Mouse (Mus musculus): ENCODE results near the gene Ift122. TPM values are rescaled to one million over a fixed set of nuclear protein-coding genes. Genes with fewer than 3 reads are reported as not detected.
A peak's percentile ranks its signal among the peaks of the same experiment; 100 is the strongest.

The Ift122 gene
- polyA plus RNA-seq, 1 experiment from 2014 or later = 11.0 TPM

- no peak for DNase-seq (ENCODE audit: low spot score)
Measured at GRCm38 (mm10) chr6:115890601-115891000, 37.3 kb downstream of the Ift122 start.

- DNase-seq (ENCODE audit: low spot score) = no peak
Measured at GRCm38 (mm10) chr6:115891061-115891460, 37.8 kb downstream of the Ift122 start.

GRCm38 (mm10) chr6:115891497-115892061 is 38.3 kb downstream of the Ift122 start:
- no peak for DNase-seq (ENCODE audit: low spot score)

GRCm38 (mm10) chr6:115892363-115892762 is 39.1 kb downstream of the Ift122 start:
- no peak for DNase-seq (ENCODE audit: low spot score)

- DNase-seq (ENCODE audit: low spot score) = no peak
Measured at GRCm38 (mm10) chr6:115896346-115896745, 43.1 kb downstream of the Ift122 start.

- DNase-seq (ENCODE audit: low spot score) = no peak
Measured at GRCm38 (mm10) chr6:115897117-115897516, 43.8 kb downstream of the Ift122 start.

GRCm38 (mm10) chr6:115897926-115898520 is 44.8 kb downstream of the Ift122 start:
- no peak for DNase-seq (ENCODE audit: low spot score)

GRCm38 (mm10) chr6:115901062-115901461 is 47.8 kb downstream of the Ift122 start:
- DNase-seq (ENCODE audit: low spot score) = peak; percentile 46

GRCm38 (mm10) chr6:115901489-115901931 is 48.2 kb downstream of the Ift122 start:
- no peak for DNase-seq (ENCODE audit: low spot score)

GRCm38 (mm10) chr6:115902545-115902944 is 49.3 kb downstream of the Ift122 start:
- no peak for DNase-seq (ENCODE audit: low spot score)

- no peak for DNase-seq (ENCODE audit: low spot score)
Measured at GRCm38 (mm10) chr6:115905568-115905967, 52.3 kb downstream of the Ift122 start.

- no peak for DNase-seq (ENCODE audit: low spot score)
Measured at GRCm38 (mm10) chr6:115906455-115906854, 53.2 kb downstream of the Ift122 start.

- DNase-seq (ENCODE audit: low spot score) = no peak
Measured at GRCm38 (mm10) chr6:115906871-115907270, 53.6 kb downstream of the Ift122 start.

- no peak for DNase-seq (ENCODE audit: low spot score)
Measured at GRCm38 (mm10) chr6:115908421-115908982, 55.2 kb downstream of the Ift122 start.

GRCm38 (mm10) chr6:115909052-115909451 is 55.8 kb downstream of the Ift122 start:
- no peak for DNase-seq (ENCODE audit: low spot score)

- peak; percentile 53 for DNase-seq (ENCODE audit: low spot score)
Measured at GRCm38 (mm10) chr6:115909940-115910339, 56.7 kb downstream of the Ift122 start.

- DNase-seq (ENCODE audit: low spot score) = no peak
Measured at GRCm38 (mm10) chr6:115911763-115912162, 58.5 kb downstream of the Ift122 start.

GRCm38 (mm10) chr6:115913482-115913881 is 60.2 kb downstream of the Ift122 start:
- DNase-seq (ENCODE audit: low spot score) = no peak

GRCm38 (mm10) chr6:115914511-115915202 is 61.4 kb downstream of the Ift122 start:
- no peak for DNase-seq (ENCODE audit: low spot score)

GRCm38 (mm10) chr6:115915601-115916445 is 62.6 kb downstream of the Ift122 start:
- DNase-seq (ENCODE audit: low spot score) = no peak

GRCm38 (mm10) chr6:115916611-115917010 is 63.3 kb downstream of the Ift122 start:
- DNase-seq (ENCODE audit: low spot score) = no peak

All from thymus, postnatal 0 days (tissue).